Mouse (Mus musculus) G1E (cell line): ENCODE data around the gene Rd3.

Experiments
- CTCF ChIP-seq: IDR thresholded peaks from 2 replicates; pipeline ENCODE4 v1.5.1; 2012; ENCODE audit warnings: low read depth, low read length, inconsistent platforms, mixed read lengths
- GATA1 ChIP-seq: IDR thresholded peaks from 2 replicates; pipeline ENCODE4 v1.6.1; 2012; ENCODE audit warnings: borderline replicate concordance, low read length, inconsistent platforms, mixed read lengths
- GATA2 ChIP-seq: IDR thresholded peaks from 2 replicates; pipeline ENCODE4 v1.6.1; 2012; ENCODE audit warnings: low read depth, low read length, inconsistent platforms, borderline replicate concordance
- POLR2AphosphoS5 ChIP-seq: IDR thresholded peaks from 2 replicates; pipeline ENCODE4 v1.6.1; 2012; ENCODE audit warnings: low read depth, low read length, inconsistent platforms; ENCODE audit not compliant: insufficient replicate concordance
- TAL1 ChIP-seq: conservative IDR thresholded peaks from 2 replicates; pipeline ENCODE4 v1.6.1; 2012; ENCODE audit warnings: low read depth, low read length, inconsistent platforms, mixed read lengths

DNA sequence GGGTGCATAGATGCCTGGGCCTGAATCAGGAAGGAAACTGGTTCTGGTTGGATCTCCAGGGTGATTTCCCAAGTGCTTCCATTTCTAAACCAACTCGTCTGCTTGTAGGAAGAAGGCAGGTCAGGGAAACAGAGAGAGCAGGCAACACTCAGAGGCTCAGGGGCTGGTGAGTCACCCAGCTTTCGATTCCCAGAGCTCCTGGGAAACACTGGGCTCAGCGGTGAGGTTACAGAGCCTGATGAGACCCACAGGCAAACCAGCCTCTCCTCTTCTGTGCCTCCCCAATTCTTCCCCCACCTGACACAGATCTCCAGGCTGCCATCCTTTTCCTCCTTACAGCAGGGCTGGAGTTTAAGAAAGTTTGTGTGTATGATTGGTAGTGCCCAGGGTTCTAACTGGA lies 13.8 kb upstream of the Rd3 start:
- TF ChIP-seq CTCF = no peak
- TF ChIP-seq GATA1 = no peak
- no peak for TF ChIP-seq TAL1
- TF ChIP-seq GATA2 = no peak
- TF ChIP-seq POLR2AphosphoS5 = no peak
